Comparison of ENCODE assay signal across 28 mouse cellular contexts in the genomic region with DNA sequence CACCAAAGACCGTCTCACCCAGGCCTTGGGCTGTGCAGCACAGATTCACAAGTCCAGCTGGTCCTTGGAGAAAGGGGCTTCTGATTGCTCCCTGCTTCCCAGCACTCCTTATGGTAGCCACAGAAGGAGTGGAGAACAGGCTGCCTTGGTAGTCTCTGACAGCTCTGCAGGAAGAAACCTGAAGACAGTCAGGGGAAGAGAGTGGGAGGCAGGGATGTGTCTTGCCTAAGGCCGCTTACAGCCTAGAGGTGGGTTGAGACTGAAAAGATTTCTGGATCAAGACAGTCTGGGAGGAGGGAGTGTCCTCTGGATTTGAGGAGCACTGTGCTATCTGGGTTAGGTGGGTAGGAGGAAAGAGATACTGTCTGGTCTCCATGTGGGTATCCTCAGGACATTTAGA. TPM values are rescaled to one million over a fixed set of nuclear protein-coding genes. Genes with fewer than 3 reads are reported as not detected.
DNase-seq lines count a peak whose midpoint lies in the region; ATAC-seq and TF ChIP-seq lines count a peak whose summit lies in the region.
"Had no signal": no experiment of that assay in that cellular context is flagged by ENCODE, and none has a peak within 500 bp of the region (broad histone marks: within the 10 kb centered on the region; RNA-seq: fewer than 3 reads in every experiment).

No protein-coding gene starts in this region.

- H3K9ac ChIP-seq in hindbrain, embryonic 16.5 days (ENCODE audit: low read depth, low read length), result no peak overlapping the region
- no peak overlapping the region for H3K9ac ChIP-seq in lung, embryonic 14.5 days
- H3K9ac ChIP-seq: embryonic facial prominence, embryonic 12.5 days; forebrain, embryonic 15.5 days; hindbrain, embryonic 13.5 days had no signal

- 88% methylated on average over 2 of the region's 2 CpGs for WGBS in hindbrain, embryonic 16.5 days
- WGBS in hindbrain, embryonic 10.5 days, result 85% methylated on average over 2 of the region's 2 CpGs
- 84% methylated on average over 2 of the region's 2 CpGs for WGBS in lung, embryonic 14.5 days

- no peak for DNase-seq in gastrocnemius, adult 2 months
- DNase-seq in gastrocnemius, postnatal 25 days, result no peak
- DNase-seq in hindbrain, embryonic 10.5 days (ENCODE audit: low spot score), result no peak
- DNase-seq in lung, embryonic 14.5 days, result no peak
- no peak for DNase-seq in lung, postnatal 25 days (ENCODE audit: low spot score)
- peak; percentile 57 for DNase-seq in brain, adult 2 months (ENCODE audit: low read depth, low spot score)
- no peak for DNase-seq in layer of hippocampus, adult 11-12 months (ENCODE audit: low spot score)
- DNase-seq: adrenal gland, postnatal 10 days; cerebellum, adult 11-12 months; cerebellum, adult 9-10 months; cerebellum, postnatal 25 days; gastrocnemius, postnatal 36 days; heart, adult 18-20 months; heart, postnatal 36 days had no signal

- no peaks in the 10 kb centered on the region for H3K4me1 ChIP-seq in hindbrain, embryonic 16.5 days (ENCODE audit: control insufficient read depth, insufficient read depth, low read depth, low read length)
- H3K4me1 ChIP-seq in hindbrain, embryonic 10.5 days (replicated peaks), result no peaks in the 10 kb centered on the region
- peaks cover 11% of the 10 kb centered on the region for H3K4me1 ChIP-seq in lung, embryonic 14.5 days (ENCODE audit: insufficient read depth)
- H3K4me1 ChIP-seq: embryonic facial prominence, embryonic 12.5 days had no signal

- H3K27ac ChIP-seq in gastrocnemius, adult 2 months, result peak overlapping the region; percentile 100
- H3K27ac ChIP-seq in hindbrain, embryonic 16.5 days (ENCODE audit: low read depth, low read length), result peak overlapping the region; percentile 15; the same call in 1 of the 2 replicates
- H3K27ac ChIP-seq in hindbrain, embryonic 10.5 days, result no peak overlapping the region
- H3K27ac ChIP-seq in lung, embryonic 14.5 days (ENCODE audit: low read depth), result no peak overlapping the region
- H3K27ac ChIP-seq: embryonic facial prominence, embryonic 12.5 days; forebrain, embryonic 15.5 days; hindbrain, embryonic 13.5 days had no signal

- H3K27me3 ChIP-seq in hindbrain, embryonic 16.5 days (replicated peaks; ENCODE audit: control insufficient read depth, insufficient read depth, low read length), result no peaks in the 10 kb centered on the region
- H3K27me3 ChIP-seq in hindbrain, embryonic 10.5 days (ENCODE audit: insufficient read depth, poor library complexity, severe bottlenecking), result no peaks in the 10 kb centered on the region
- no peaks in the 10 kb centered on the region for H3K27me3 ChIP-seq in lung, embryonic 14.5 days (ENCODE audit: insufficient read depth, low read length)
- H3K27me3 ChIP-seq: embryonic facial prominence, embryonic 12.5 days; forebrain, embryonic 15.5 days; hindbrain, embryonic 13.5 days had no signal

- ATAC-seq in hindbrain, embryonic 16.5 days, result no peak
- 0 out of 2 replicates have a peak, but pooled peaks have one; percentile 10 for ATAC-seq in lung, embryonic 14.5 days (ENCODE audit: insufficient read depth)

- no peak overlapping the region for H3K4me2 ChIP-seq in hindbrain, embryonic 16.5 days (ENCODE audit: low read length)
- no peak overlapping the region for H3K4me2 ChIP-seq in lung, embryonic 14.5 days
- H3K4me2 ChIP-seq: embryonic facial prominence, embryonic 12.5 days; forebrain, embryonic 15.5 days; heart, embryonic 11.5 days; hindbrain, embryonic 13.5 days had no signal

- no peak for TF ChIP-seq CTCF in gastrocnemius, adult 2 months (IDR thresholded peaks at IDR 0.05)
- no peak for TF ChIP-seq CTCF in lung, embryonic 14.5 days (IDR thresholded peaks at IDR 0.05; ENCODE audit: low read depth)

- H3K9me3 ChIP-seq in hindbrain, embryonic 16.5 days (ENCODE audit: control insufficient read depth, low read length), result no peaks in the 10 kb centered on the region
- no peaks in the 10 kb centered on the region for H3K9me3 ChIP-seq in hindbrain, embryonic 10.5 days
- no peaks in the 10 kb centered on the region for H3K9me3 ChIP-seq in lung, embryonic 14.5 days (ENCODE audit: low read depth, low read length)
- H3K9me3 ChIP-seq: embryonic facial prominence, embryonic 12.5 days; forebrain, embryonic 15.5 days; hindbrain, embryonic 13.5 days had no signal

- peak overlapping the region; percentile 74 for H3K4me3 ChIP-seq in gastrocnemius, adult 2 months
- H3K4me3 ChIP-seq in hindbrain, embryonic 16.5 days (ENCODE audit: low read length), result no peak overlapping the region
- no peak overlapping the region for H3K4me3 ChIP-seq in hindbrain, embryonic 10.5 days
- H3K4me3 ChIP-seq in lung, embryonic 14.5 days (ENCODE audit: low read depth, low read length), result no peak overlapping the region
- H3K4me3 ChIP-seq: embryonic facial prominence, embryonic 12.5 days; forebrain, embryonic 15.5 days; hindbrain, embryonic 13.5 days had no signal

- no peaks in the 10 kb centered on the region for H3K36me3 ChIP-seq in hindbrain, embryonic 16.5 days (ENCODE audit: control insufficient read depth, insufficient read depth, low read length)
- H3K36me3 ChIP-seq in hindbrain, embryonic 10.5 days, result no peaks in the 10 kb centered on the region
- H3K36me3 ChIP-seq in lung, embryonic 14.5 days (ENCODE audit: insufficient read depth), result no peaks in the 10 kb centered on the region
- H3K36me3 ChIP-seq: embryonic facial prominence, embryonic 12.5 days; forebrain, embryonic 15.5 days; hindbrain, embryonic 13.5 days had no signal

- intact Hi-C loops in gastrocnemius, adult 2 months (cut with DNase I), result no loop called here

RNA-seq across cellular contexts. Expression of gene Rnase13, which starts 0.3 kb away (rescaled TPM):
- not detected for total RNA-seq in gastrocnemius, adult 2 months (2021)
- total RNA-seq in gastrocnemius, postnatal 25 days (2021), result not detected
- not detected in 2 replicates for polyA plus RNA-seq in hindbrain, embryonic 16.5 days (2015; fragmentation: Nextera tagmentation; extraction: Ambion mirVana)
- polyA plus RNA-seq in hindbrain, embryonic 10.5 days (2016; fragmentation: Nextera tagmentation; extraction: Ambion mirVana), result not detected in 2 replicates
- not detected in 2 replicates for polyA plus RNA-seq in lung, embryonic 14.5 days (2014; fragmentation: Nextera tagmentation; extraction: Ambion mirVana)
- total RNA-seq: adrenal gland, postnatal 10 days; adrenal gland, postnatal 4 days; gastrocnemius, adult 18-20 months; gastrocnemius, postnatal 36 days; heart, adult 18-20 months; heart, postnatal 36 days; MEL had no signal
- polyA plus RNA-seq: C2C12; embryonic facial prominence, embryonic 12.5 days; forebrain, embryonic 11.5 days; forebrain, embryonic 15.5 days; heart, embryonic 11.5 days; heart, postnatal 0 days; hindbrain, embryonic 13.5 days; intestine, embryonic 14.5 days had no signal

RNA-seq across cellular contexts. Expression of gene Tppp2, which starts 4.7 kb away (rescaled TPM):
- total RNA-seq in gastrocnemius, adult 2 months (2021), result 1 to 10 TPM; 1.8 TPM
- total RNA-seq in gastrocnemius, postnatal 25 days (2021), result 1 to 10 TPM in 1 of 2 experiments, under 1 TPM in 1; 0.62 to 1.1 TPM
- not detected in 2 replicates for polyA plus RNA-seq in hindbrain, embryonic 16.5 days (2015; fragmentation: Nextera tagmentation; extraction: Ambion mirVana)
- polyA plus RNA-seq in hindbrain, embryonic 10.5 days (2016; fragmentation: Nextera tagmentation; extraction: Ambion mirVana), result not detected in 2 replicates
- not detected in 2 replicates for polyA plus RNA-seq in lung, embryonic 14.5 days (2014; fragmentation: Nextera tagmentation; extraction: Ambion mirVana)
- total RNA-seq: adrenal gland, postnatal 10 days; adrenal gland, postnatal 4 days; gastrocnemius, postnatal 36 days; heart, adult 18-20 months; heart, postnatal 36 days; MEL had no signal
- polyA plus RNA-seq: C2C12; cortical plate, adult 2 months; embryonic facial prominence, embryonic 12.5 days; forebrain, embryonic 11.5 days; forebrain, embryonic 15.5 days; frontal cortex, adult 2 months; heart, embryonic 11.5 days; heart, postnatal 0 days; hindbrain, embryonic 13.5 days had no signal

RNA-seq across cellular contexts. Expression of gene Ndrg2, which starts 9.0 kb away (rescaled TPM):
- 1,000 to 10,000 TPM; 1,660 to 1,958 TPM for total RNA-seq in gastrocnemius, adult 2 months (2021)
- total RNA-seq in gastrocnemius, postnatal 25 days (2021), result 1,000 to 10,000 TPM; 1,373 to 1,538 TPM
- polyA plus RNA-seq in hindbrain, embryonic 16.5 days (2015; fragmentation: Nextera tagmentation; extraction: Ambion mirVana), result 338 and 429 TPM in 2 replicates
- polyA plus RNA-seq in hindbrain, embryonic 10.5 days (2016; fragmentation: Nextera tagmentation; extraction: Ambion mirVana), result 10.0 and 16.1 TPM in 2 replicates
- polyA plus RNA-seq in lung, embryonic 14.5 days (2014; fragmentation: Nextera tagmentation; extraction: Ambion mirVana), result 22.7 and 24.0 TPM in 2 replicates

RNA-seq across cellular contexts. Expression of gene Slc39a2, which starts 30.2 kb away (rescaled TPM):
- 1 to 10 TPM in 1 of 2 experiments, under 1 TPM in 1; 0.69 to 1.1 TPM for total RNA-seq in gastrocnemius, adult 2 months (2021)
- total RNA-seq in gastrocnemius, postnatal 25 days (2021), result under 1 TPM; 0.46 to 0.54 TPM
- polyA plus RNA-seq in hindbrain, embryonic 16.5 days (2015; fragmentation: Nextera tagmentation; extraction: Ambion mirVana), result 1.5 and 1.9 TPM in 2 replicates
- 0.46 and 0.99 TPM in 2 replicates for polyA plus RNA-seq in hindbrain, embryonic 10.5 days (2016; fragmentation: Nextera tagmentation; extraction: Ambion mirVana)
- polyA plus RNA-seq in lung, embryonic 14.5 days (2014; fragmentation: Nextera tagmentation; extraction: Ambion mirVana), result 0.07 and 0.42 TPM in 2 replicates
- total RNA-seq: MEL had no signal

RNA-seq across cellular contexts. Expression of gene Mettl17, which starts 38.3 kb away (rescaled TPM):
- 10 to 100 TPM; 11.5 to 12.9 TPM for total RNA-seq in gastrocnemius, adult 2 months (2021)
- 10 to 100 TPM in 1 of 2 experiments, 1 to 10 TPM in 1; 9.3 to 15.8 TPM for total RNA-seq in gastrocnemius, postnatal 25 days (2021)
- polyA plus RNA-seq in hindbrain, embryonic 16.5 days (2015; fragmentation: Nextera tagmentation; extraction: Ambion mirVana), result 80.4 and 88.1 TPM in 2 replicates
- polyA plus RNA-seq in hindbrain, embryonic 10.5 days (2016; fragmentation: Nextera tagmentation; extraction: Ambion mirVana), result 42.6 and 48.1 TPM in 2 replicates
- polyA plus RNA-seq in lung, embryonic 14.5 days (2014; fragmentation: Nextera tagmentation; extraction: Ambion mirVana), result 32.4 and 38.4 TPM in 2 replicates

Comparison
In these comparisons a context has a peak if more than half of its experiments do, and no peak if none do; other contexts are left out.
1. H3K27ac ChIP-seq: peak in gastrocnemius, adult 2 months (single experiment) and hindbrain, embryonic 16.5 days (single experiment); none in hindbrain, embryonic 10.5 days (single experiment) and lung, embryonic 14.5 days (single experiment).
2. RNA of gene Ndrg2, which starts 9.0 kb away (polyA plus RNA-seq): 338 to 429 TPM in hindbrain, embryonic 16.5 days; 22.7 to 24.0 TPM in lung, embryonic 14.5 days and 10.0 to 16.1 TPM in hindbrain, embryonic 10.5 days; every median in the first group is over 10 times any median in the second.